Mouse (Mus musculus) olfactory bulb, adult 2 months (tissue): ENCODE results near the gene Foxr1. TPM values are rescaled to one million over a fixed set of nuclear protein-coding genes. Genes with fewer than 3 reads are reported as not detected.
A peak's percentile ranks its signal among the peaks of the same experiment; 100 is the strongest.

Experiments used
- H3K27ac ChIP-seq: fragments of 200-500 bp; 2 replicates; pipeline ENCODE4 v1.5.1; 2012; ENCODE audit warnings: low read depth, low read length; ENCODE audit not compliant: insufficient read depth
- H3K4me1 ChIP-seq: fragments of 200-500 bp; 2 replicates; pipeline ENCODE4 v1.6.1; 2012; ENCODE audit warnings: low read length; ENCODE audit not compliant: control insufficient read depth, insufficient read depth
- H3K4me3 ChIP-seq: fragments of 200-500 bp; 2 replicates; pipeline ENCODE4 v1.5.1; 2012; ENCODE audit warnings: mild to moderate bottlenecking, low read depth, low read length, moderate library complexity; ENCODE audit not compliant: insufficient read depth
- CTCF ChIP-seq: fragments of 200-500 bp; IDR thresholded peaks from 2 replicates; pipeline ENCODE4 v1.5.1; 2012; ENCODE audit warnings: low read depth, mild to moderate bottlenecking, low read length, moderate library complexity; ENCODE audit not compliant: insufficient read depth
- POLR2A ChIP-seq: fragments of 200-500 bp; IDR thresholded peaks from 2 replicates; pipeline ENCODE4 v1.6.1; 2012; ENCODE audit warnings: mild to moderate bottlenecking, low read depth, low read length, moderate library complexity; ENCODE audit not compliant: insufficient read depth
- WGBS: fragments of 180-500 bp; shearing (Covaris S2); methylation state at CpG from one replicate; pipeline ENCODE4 v1.1.7; 2018; 5-methylcytosine and 5-hydroxymethylcytosine counted together
- polyA plus RNA-seq: library from polyadenylated mRNA; stranded (reverse); fragments of >200 nt; gene quantifications from 2 replicates; pipeline ENCODE4 v1.2.4, GENCODE M21; 2012; ENCODE audit warnings: low replicate concordance; ENCODE audit not compliant: missing spikeins, insufficient read depth, insufficient read length

Gene Foxr1
- polyA plus RNA-seq, 1 experiment = not detected

DNA sequence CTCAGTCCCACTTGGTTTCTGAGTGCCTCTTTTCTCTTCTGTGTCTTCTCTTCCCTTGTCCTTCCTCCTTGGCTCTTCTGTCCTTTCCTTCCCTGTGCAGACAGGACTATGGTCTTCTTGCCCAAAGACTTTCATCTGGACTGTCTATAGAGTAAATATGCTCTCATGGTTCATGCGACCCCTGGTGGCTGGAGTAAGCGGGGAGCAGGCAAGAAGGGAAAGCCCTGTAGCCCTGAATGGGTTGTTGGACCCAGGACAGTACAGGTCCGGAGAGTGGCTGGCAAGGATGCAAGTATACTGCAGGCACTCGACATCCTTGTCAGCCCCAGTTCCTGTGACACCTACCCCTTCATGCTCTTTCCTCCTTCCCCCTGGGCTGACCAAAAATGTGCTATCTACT, 49.5 kb downstream of the Foxr1 start:
- 25% methylated on average over 4 of the region's 4 CpGs for WGBS
- no peak overlapping the region for H3K4me3 ChIP-seq
- no peak overlapping the region for H3K27ac ChIP-seq
- TF ChIP-seq POLR2A (no peak), CTCF (peak; percentile 38; the same call in 1 of the 2 replicates)
- no peaks in the 10 kb centered on the region for H3K4me1 ChIP-seq

DNA sequence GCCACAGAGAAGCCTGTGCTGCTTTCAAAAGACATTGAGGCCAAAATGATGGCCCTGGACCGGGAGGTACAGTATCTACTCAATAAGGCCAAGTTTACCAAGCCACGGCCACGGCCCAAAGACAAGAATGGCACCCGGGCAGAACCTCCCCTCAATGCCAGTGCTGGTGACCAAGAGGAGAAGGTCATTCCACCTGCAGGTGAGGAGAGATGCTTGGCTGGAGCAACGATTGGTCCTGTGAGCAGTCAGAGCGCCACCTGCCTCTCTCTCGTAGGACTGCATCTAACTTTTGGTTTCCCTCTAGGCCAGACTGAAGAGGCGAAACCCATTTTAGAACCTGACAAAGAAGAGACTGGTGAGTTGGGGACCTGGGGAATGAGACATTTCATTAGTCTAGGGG, 51.7 kb downstream of the Foxr1 start:
- TF ChIP-seq POLR2A (no peak), CTCF (peak; percentile 59; the same call in 1 of the 2 replicates)
- Histone ChIP-seq H3K4me1 (no peaks in the 10 kb centered on the region), H3K27ac (no peak overlapping the region), H3K4me3 (no peak overlapping the region)
- WGBS = 50% methylated on average over 8 of the region's 8 CpGs

DNA sequence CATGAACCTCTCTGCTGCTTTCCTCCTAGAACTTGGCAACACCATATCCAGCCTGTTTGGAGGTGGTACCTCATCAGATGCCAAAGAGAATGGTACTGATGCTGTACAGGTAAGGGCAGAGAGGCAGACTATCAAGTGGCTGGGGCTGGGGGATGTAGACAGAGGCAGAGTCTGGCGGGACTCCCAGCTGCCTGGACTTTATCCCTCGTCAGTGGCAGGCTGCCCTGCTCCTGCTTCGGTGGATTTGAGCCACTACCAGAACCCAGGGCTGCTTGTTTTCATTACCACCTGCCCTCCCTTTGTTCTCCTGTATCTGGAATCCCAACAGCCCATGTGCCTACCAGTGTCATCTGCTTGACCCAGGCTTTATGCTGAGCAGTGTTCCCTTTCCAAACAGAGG, 53.7 kb downstream of the Foxr1 start:
- Histone ChIP-seq H3K27ac (no peak overlapping the region), H3K4me3 (no peak overlapping the region), H3K4me1 (no peaks in the 10 kb centered on the region)
- WGBS = 51% methylated on average over 3 of the region's 3 CpGs
- TF ChIP-seq POLR2A (no peak), CTCF (no peak)

DNA sequence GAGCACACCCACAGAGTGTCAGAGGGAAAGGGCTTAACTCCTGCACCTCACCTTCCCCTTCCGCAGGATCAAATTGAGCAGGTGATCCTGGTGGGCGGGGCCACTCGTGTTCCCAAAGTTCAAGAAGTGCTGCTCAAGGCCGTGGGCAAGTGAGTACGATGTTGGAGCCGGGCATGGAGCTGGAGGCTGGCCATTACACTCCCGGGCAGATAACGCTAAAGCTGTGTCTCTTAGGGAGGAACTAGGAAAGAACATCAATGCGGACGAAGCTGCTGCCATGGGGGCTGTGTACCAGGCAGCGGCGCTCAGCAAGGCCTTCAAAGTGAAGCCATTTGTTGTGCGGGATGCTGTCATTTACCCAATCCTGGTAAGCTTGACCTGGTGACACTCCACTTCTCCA, 56.3 kb downstream of the Foxr1 start:
- no peak overlapping the region for H3K4me3 ChIP-seq
- TF ChIP-seq CTCF = no peak
- TF ChIP-seq POLR2A = no peak
- WGBS = 92% methylated on average over 13 of the region's 13 CpGs
- H3K27ac ChIP-seq = no peak overlapping the region
- H3K4me1 ChIP-seq = peaks cover 15% of the 10 kb centered on the region

Other genes with a start within 250 kb of the Foxr1 start
- gene Cbl, start 207.1 kb downstream of the Foxr1 start, polyA plus RNA-seq = 80.7 and 279 TPM in 2 replicates
- gene Ccdc153, start 200.5 kb downstream of the Foxr1 start, polyA plus RNA-seq = not detected in 2 replicates
- gene Pdzd3, start 189.7 kb downstream of the Foxr1 start, polyA plus RNA-seq = not detected in 2 replicates
- not detected in 2 replicates for gene Nlrx1, start 172.5 kb downstream of the Foxr1 start, polyA plus RNA-seq
- gene Abcg4, start 152.5 kb downstream of the Foxr1 start, polyA plus RNA-seq = not detected in 2 replicates
- not detected in 2 replicates for gene Hinfp, start 135.5 kb downstream of the Foxr1 start, polyA plus RNA-seq
- not detected in 2 replicates for gene C2cd2l, start 120.9 kb downstream of the Foxr1 start, polyA plus RNA-seq
- 150 TPM in 1 of 2 replicates, not detected in the other for gene Dpagt1, start 115.1 kb downstream of the Foxr1 start, polyA plus RNA-seq
- gene H2afx, start 106.4 kb downstream of the Foxr1 start, polyA plus RNA-seq = not detected in 2 replicates
- gene Hmbs, start 96.9 kb downstream of the Foxr1 start, polyA plus RNA-seq = not detected in 2 replicates
- not detected in 2 replicates for gene Vps11, start 79.5 kb downstream of the Foxr1 start, polyA plus RNA-seq
- gene Hyou1, start 61.6 kb downstream of the Foxr1 start, polyA plus RNA-seq = not detected in 2 replicates
- not detected in 2 replicates for gene Slc37a4, start 44.3 kb downstream of the Foxr1 start, polyA plus RNA-seq
- 1,193 TPM in 1 of 2 replicates, not detected in the other for gene Rps25, start 34.0 kb downstream of the Foxr1 start, polyA plus RNA-seq
- not detected in 2 replicates for gene Trappc4, start 33.5 kb downstream of the Foxr1 start, polyA plus RNA-seq
- gene Ccdc84, start 22.6 kb downstream of the Foxr1 start, polyA plus RNA-seq = not detected in 2 replicates
- not detected in 2 replicates for gene Upk2, start 13.8 kb upstream of the Foxr1 start, polyA plus RNA-seq
- not detected in 2 replicates for gene Bcl9l, start 41.7 kb upstream of the Foxr1 start, polyA plus RNA-seq
- not detected in 2 replicates for gene Cxcr5, start 120.7 kb upstream of the Foxr1 start, polyA plus RNA-seq
- 157 and 168 TPM in 2 replicates for gene Ddx6, start 163.8 kb upstream of the Foxr1 start, polyA plus RNA-seq
- not detected in 2 replicates for gene Treh, start 232.1 kb upstream of the Foxr1 start, polyA plus RNA-seq